Mouse (Mus musculus) liver, adult 2 months (tissue): Measurements from ENCODE around the gene Olfr403.

Experiments
- CTCF ChIP-seq: fragments of 200-500 bp; IDR thresholded peaks from 2 replicates; pipeline ENCODE4 v1.5.1; 2011; ENCODE audit warnings: low read depth, low read length, control low read depth
- POLR2A ChIP-seq: fragments of 200-500 bp; IDR thresholded peaks from 2 replicates; pipeline ENCODE4 v1.6.1; 2011; ENCODE audit warnings: low read length, control low read depth; ENCODE audit not compliant: insufficient read depth; ENCODE audit errors: extremely low read depth

DNA sequence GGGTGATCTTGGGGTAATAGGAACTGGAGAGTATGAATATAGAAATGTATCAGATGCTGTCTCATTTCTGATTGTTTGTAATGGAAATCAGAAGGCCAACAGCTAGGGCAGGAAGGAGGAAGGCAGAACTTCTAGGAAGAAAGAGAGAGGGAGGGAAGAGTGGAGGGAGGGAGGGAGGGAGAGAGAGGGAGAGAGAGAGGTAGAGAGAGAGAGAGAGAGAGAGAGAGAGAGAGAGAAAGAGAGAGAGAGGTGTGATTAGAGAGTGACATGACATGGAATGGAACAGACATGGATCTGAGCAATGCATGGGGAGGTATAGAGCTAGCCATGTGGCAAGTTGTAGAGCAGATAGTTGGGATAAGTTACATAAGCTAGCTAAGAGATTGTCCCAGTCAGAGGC, 17.3 kb upstream of the Olfr403 start:
- TF ChIP-seq POLR2A (no peak), CTCF (no peak)
